Mouse (Mus musculus): ENCODE measurements around the gene Zfp960. TPM values are rescaled to one million over a fixed set of nuclear protein-coding genes. Genes with fewer than 3 reads are reported as not detected.
"Not testable (repeated sequence)": the region's sequence is repeated elsewhere in the genome, so short reads cannot be mapped to it uniquely, and the experiment has no call there.

Zfp960 gene
- total RNA-seq (2014; rRNA removed) = 1.4 and 5.1 TPM in 2 replicates
- polyA plus RNA-seq (2015; fragmentation: Nextera tagmentation; extraction: Ambion mirVana) = 2.0 and 2.4 TPM in 2 replicates

- DNase-seq (ENCODE audit: low spot score) (peak; percentile 93), ATAC-seq (ENCODE audit: low FRiP score) (peak; percentile 99)
- Histone ChIP-seq H3K4me2 (ENCODE audit: low read depth, low read length, poor library complexity, severe bottlenecking) (peak within 1 kb of the TSS; percentile 45), H3K4me3 (ENCODE audit: low read depth, low read length) (peak within 1 kb of the TSS; percentile 44), H3K9ac (replicated peaks; ENCODE audit: low read length, poor library complexity, severe bottlenecking) (peak within 1 kb of the TSS; percentile 26; the same call in 1 of the 2 replicates), H3K27ac (ENCODE audit: low read depth, low read length) (peak within 1 kb of the TSS; percentile 32; the same call in 1 of the 2 replicates)
- not testable (repeated sequence) for H3K27me3 ChIP-seq (ENCODE audit: insufficient read depth, low read length); H3K9me3 ChIP-seq (ENCODE audit: low read length); H3K4me1 ChIP-seq (ENCODE audit: insufficient read depth, low read length); H3K36me3 ChIP-seq (ENCODE audit: insufficient read depth, low read length)
- WGBS = 1% methylated on average over 12 of the region's 21 CpGs
Observed at GRCm38 (mm10) chr17:17063628-17064494, at the start of gene Zfp960. TSS of gene Zfp960 (plus strand) at chr17:17064113.

DNA sequence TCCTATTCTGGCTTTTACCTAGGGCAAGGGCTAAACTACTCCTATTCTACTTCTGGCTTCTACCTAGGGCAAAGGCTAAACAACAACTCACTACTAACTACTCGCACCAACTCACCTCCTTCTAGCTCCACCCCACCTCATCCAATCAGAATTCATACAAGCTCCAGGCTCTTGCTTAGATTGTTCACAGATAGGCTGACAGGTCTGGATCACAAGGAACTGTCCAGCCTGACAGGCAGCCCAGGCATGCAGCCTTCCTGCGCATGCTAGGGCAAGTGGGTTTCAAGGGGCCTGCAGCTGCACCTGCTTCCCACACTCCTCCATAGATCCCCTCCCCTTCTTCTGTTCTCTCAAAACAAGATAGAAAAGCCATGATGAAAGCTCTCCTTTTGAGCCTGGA is 45.8 kb upstream of the Zfp960 start:
- not testable (repeated sequence) for H3K36me3 ChIP-seq (ENCODE audit: insufficient read depth, low read length); H3K4me1 ChIP-seq (ENCODE audit: insufficient read depth, low read length); DNase-seq (ENCODE audit: low spot score); H3K9ac ChIP-seq (replicated peaks; ENCODE audit: low read length, poor library complexity, severe bottlenecking); H3K4me3 ChIP-seq (ENCODE audit: low read depth, low read length); ATAC-seq (ENCODE audit: low FRiP score); H3K4me2 ChIP-seq (ENCODE audit: low read depth, low read length, poor library complexity, severe bottlenecking); H3K27ac ChIP-seq (ENCODE audit: low read depth, low read length); H3K27me3 ChIP-seq (ENCODE audit: insufficient read depth, low read length)
- WGBS = 95% methylated on average over 2 of the region's 2 CpGs
- peaks cover 17% of the 10 kb centered on the region; the same call in 1 of the 2 replicates for H3K9me3 ChIP-seq (ENCODE audit: low read length)

GRCm38 (mm10) chr17:17059566-17059965 is 4.3 kb upstream of the Zfp960 start:
- not testable (repeated sequence) for DNase-seq (ENCODE audit: low spot score); H3K27ac ChIP-seq (ENCODE audit: low read depth, low read length); H3K4me1 ChIP-seq (ENCODE audit: insufficient read depth, low read length); H3K9me3 ChIP-seq (ENCODE audit: low read length); H3K9ac ChIP-seq (replicated peaks; ENCODE audit: low read length, poor library complexity, severe bottlenecking); H3K36me3 ChIP-seq (ENCODE audit: insufficient read depth, low read length); H3K27me3 ChIP-seq (ENCODE audit: insufficient read depth, low read length); H3K4me3 ChIP-seq (ENCODE audit: low read depth, low read length); ATAC-seq (ENCODE audit: low FRiP score); H3K4me2 ChIP-seq (ENCODE audit: low read depth, low read length, poor library complexity, severe bottlenecking)
- 73% methylated on average over 1 of the region's 1 CpGs for WGBS

- WGBS = no CpG with 5 or more reads among the region's 8 CpGs
Observed at GRCm38 (mm10) chr17:17120830-17121502, 57.1 kb downstream of the Zfp960 start, which contains the start of gene Zfp97. TSS of gene Zfp97 (plus strand) at chr17:17121415.

More at GRCm38 (mm10) chr17:17120830-17121502, 57.1 kb downstream of the Zfp960 start, which contains the start of gene Zfp97:
- H3K4me3 ChIP-seq (ENCODE audit: low read depth, low read length); H3K9ac ChIP-seq (replicated peaks; ENCODE audit: low read length, poor library complexity, severe bottlenecking); H3K36me3 ChIP-seq (ENCODE audit: insufficient read depth, low read length); H3K4me1 ChIP-seq (ENCODE audit: insufficient read depth, low read length); H3K27me3 ChIP-seq (ENCODE audit: insufficient read depth, low read length); DNase-seq (ENCODE audit: low spot score); H3K9me3 ChIP-seq (ENCODE audit: low read length); H3K4me2 ChIP-seq (ENCODE audit: low read depth, low read length, poor library complexity, severe bottlenecking); H3K27ac ChIP-seq (ENCODE audit: low read depth, low read length): not testable (repeated sequence)
- peak; percentile 98 for ATAC-seq (ENCODE audit: low FRiP score)

Other genes starting within 250 kb of the Zfp960 start
- 2.2 and 4.0 TPM in 2 replicates for gene Zfp97, start 57.3 kb downstream of the Zfp960 start, total RNA-seq (2014; rRNA removed)
- 2.8 and 4.1 TPM in 2 replicates for gene Zfp97, start 57.3 kb downstream of the Zfp960 start, polyA plus RNA-seq (2015; fragmentation: Nextera tagmentation; extraction: Ambion mirVana)

All from midbrain, postnatal 0 days (tissue).